Mouse (Mus musculus): ENCODE data around the gene Gm21915. TPM values are rescaled to one million over a fixed set of nuclear protein-coding genes. Genes with fewer than 3 reads are reported as not detected.

Gm21915 gene
- total and polyA plus RNA-seq, 2 experiments from 2014 or later = not detected

DNA sequence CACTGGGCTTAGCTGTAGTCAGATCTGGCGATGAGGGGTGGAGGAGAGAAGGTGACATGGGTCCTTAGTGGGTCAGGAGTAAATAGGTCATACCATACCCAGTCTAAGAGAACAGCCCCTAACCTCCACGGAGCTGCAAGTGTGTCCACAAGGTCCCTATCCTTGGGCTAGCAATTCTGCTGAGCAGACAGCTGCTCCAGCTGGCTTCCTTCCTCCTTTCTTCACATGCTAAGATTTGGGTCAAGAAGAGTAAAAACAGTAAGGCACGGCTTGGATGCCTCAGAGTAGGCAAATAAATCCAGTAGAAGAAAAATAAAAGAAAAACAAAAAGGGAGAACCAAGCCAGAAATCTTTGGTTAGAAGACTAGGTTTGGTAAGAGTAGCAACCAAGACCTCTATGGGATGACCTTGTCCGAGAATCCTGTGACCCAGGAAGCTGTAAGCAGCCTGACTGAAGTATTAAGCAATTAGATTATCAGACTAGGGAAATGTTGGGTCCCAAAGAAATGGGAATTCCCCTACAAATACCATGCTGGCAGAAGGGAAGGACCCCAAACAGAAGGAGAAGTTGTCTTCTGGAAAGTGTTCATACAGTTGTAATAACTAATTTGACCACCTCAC lies 19.1 kb upstream of the Gm21915 start:
- DNase-seq (ENCODE audit: low spot score) (no peak), ATAC-seq (ENCODE audit: low FRiP score) (no peak)
- WGBS = 90% methylated on average over 4 of the region's 4 CpGs
- TF ChIP-seq CTCF (IDR thresholded peaks at IDR 0.05) = no peak
- Histone ChIP-seq H3K27me3 (ENCODE audit: insufficient read depth, low read length) (no peaks in the 10 kb centered on the region), H3K4me1 (ENCODE audit: insufficient read depth, low read length) (no peaks in the 10 kb centered on the region), H3K9ac (replicated peaks; ENCODE audit: low read length, poor library complexity, severe bottlenecking) (no peak overlapping the region), H3K36me3 (ENCODE audit: insufficient read depth, low read length) (no peaks in the 10 kb centered on the region), H3K4me3 (ENCODE audit: low read depth, low read length) (no peak overlapping the region), H3K27ac (ENCODE audit: low read depth, low read length) (no peak overlapping the region), H3K4me2 (ENCODE audit: low read depth, low read length, poor library complexity, severe bottlenecking) (no peak overlapping the region), H3K9me3 (ENCODE audit: low read length) (no peaks in the 10 kb centered on the region)

DNA sequence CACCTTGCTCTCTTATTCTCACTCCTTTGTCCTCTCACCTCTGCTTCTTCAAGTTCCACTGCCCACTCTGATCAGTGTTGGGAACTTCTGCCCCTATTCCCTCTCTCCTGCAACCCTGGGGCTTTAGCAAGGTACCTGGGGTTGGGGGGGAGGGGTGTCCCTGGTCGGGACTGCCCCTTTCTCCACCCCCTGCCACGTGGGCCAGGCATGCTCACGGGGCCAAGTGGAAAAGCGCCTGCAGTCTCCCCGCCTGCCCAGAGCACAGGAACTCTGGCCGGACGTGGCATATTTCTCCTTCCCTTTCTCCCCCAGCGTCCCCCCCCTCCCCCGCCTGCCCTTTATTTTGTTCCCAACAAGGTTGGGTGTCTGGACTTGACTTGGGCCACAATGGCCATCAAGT lies 17.7 kb upstream of the Gm21915 start:
- no peak for DNase-seq (ENCODE audit: low spot score)
- 53% methylated on average over 9 of the region's 9 CpGs for WGBS
- H3K9me3 ChIP-seq (ENCODE audit: low read length) = no peaks in the 10 kb centered on the region
- H3K27ac ChIP-seq (ENCODE audit: low read depth, low read length) = no peak overlapping the region
- H3K27me3 ChIP-seq (ENCODE audit: insufficient read depth, low read length) = no peaks in the 10 kb centered on the region
- ATAC-seq (ENCODE audit: low FRiP score) = no peak
- TF ChIP-seq CTCF (IDR thresholded peaks at IDR 0.05) = no peak
- no peaks in the 10 kb centered on the region for H3K4me1 ChIP-seq (ENCODE audit: insufficient read depth, low read length)
- H3K4me3 ChIP-seq (ENCODE audit: low read depth, low read length) = no peak overlapping the region
- H3K4me2 ChIP-seq (ENCODE audit: low read depth, low read length, poor library complexity, severe bottlenecking) = no peak overlapping the region
- no peaks in the 10 kb centered on the region for H3K36me3 ChIP-seq (ENCODE audit: insufficient read depth, low read length)
- H3K9ac ChIP-seq (replicated peaks; ENCODE audit: low read length, poor library complexity, severe bottlenecking) = no peak overlapping the region

DNA sequence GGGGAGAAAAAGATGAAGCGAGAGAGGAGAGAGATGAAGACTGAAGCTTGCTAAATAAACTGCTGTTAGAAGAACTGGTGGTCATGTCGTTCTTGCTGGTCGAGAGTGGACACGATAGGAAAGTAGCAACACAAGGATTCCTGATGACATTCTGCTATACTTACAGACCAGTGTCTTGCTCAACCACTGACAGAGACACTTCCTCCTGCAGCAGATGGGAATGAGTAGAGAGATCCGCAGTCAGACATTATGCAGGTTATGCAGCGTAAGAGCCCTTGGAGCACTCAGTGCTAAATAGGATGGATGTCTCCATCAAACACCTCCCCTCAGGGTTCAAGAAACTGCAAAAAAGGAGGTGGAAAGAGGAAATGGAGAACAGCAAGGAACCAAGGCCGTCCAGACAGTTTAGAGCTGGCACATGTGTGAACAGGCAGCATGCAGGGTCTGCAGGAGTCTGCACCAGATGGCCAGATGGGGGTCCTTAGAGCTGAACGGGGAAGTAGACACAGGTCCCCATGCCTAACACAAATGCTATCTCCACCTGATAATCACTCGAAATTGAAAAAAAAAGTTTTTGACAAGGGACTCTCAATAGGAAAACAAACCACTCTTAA lies 4.1 kb upstream of the Gm21915 start:
- Histone ChIP-seq H3K4me2 (ENCODE audit: low read depth, low read length, poor library complexity, severe bottlenecking) (no peak overlapping the region), H3K27ac (ENCODE audit: low read depth, low read length) (no peak overlapping the region), H3K9me3 (ENCODE audit: low read length) (no peaks in the 10 kb centered on the region), H3K9ac (replicated peaks; ENCODE audit: low read length, poor library complexity, severe bottlenecking) (no peak overlapping the region), H3K4me1 (ENCODE audit: insufficient read depth, low read length) (peaks cover 1% of the 10 kb centered on the region; the same call in 1 of the 2 replicates), H3K36me3 (ENCODE audit: insufficient read depth, low read length) (no peaks in the 10 kb centered on the region), H3K4me3 (ENCODE audit: low read depth, low read length) (no peak overlapping the region), H3K27me3 (ENCODE audit: insufficient read depth, low read length) (no peaks in the 10 kb centered on the region)
- 79% methylated on average over 9 of the region's 9 CpGs for WGBS
- DNase-seq (ENCODE audit: low spot score) (no peak), ATAC-seq (ENCODE audit: low FRiP score) (no peak)
- TF ChIP-seq CTCF (IDR thresholded peaks at IDR 0.05) = no peak

DNA sequence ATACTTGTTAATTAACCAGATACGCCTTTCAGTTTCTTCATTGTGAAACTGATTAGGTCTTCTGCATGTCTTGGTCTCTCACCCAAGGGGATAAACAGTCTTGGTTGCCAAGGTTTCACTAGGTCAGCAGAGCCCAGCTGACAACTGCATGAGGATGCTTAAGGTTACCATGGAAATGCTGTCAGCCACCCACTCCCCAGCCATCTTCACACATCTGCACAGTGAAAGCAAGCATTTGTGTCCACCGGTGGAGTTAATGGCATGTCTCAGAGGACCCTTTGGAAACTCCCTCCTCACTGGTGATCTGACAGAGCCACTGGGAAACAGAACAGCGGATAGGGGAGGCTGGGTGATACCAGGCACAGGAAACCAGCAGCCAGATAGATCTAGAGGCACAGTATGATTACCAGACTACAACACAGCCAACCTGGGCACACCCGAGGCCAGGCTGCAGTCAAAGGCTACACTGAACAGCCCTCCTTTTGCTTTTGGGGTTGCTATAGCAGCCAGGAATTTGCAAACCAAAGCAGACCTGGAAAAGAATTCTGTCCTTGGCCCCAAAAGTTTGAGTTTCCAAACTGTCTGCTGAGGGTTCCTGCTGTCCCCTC lies 1.0 kb downstream of the Gm21915 start:
- Histone ChIP-seq H3K4me2 (ENCODE audit: low read depth, low read length, poor library complexity, severe bottlenecking) (no peak overlapping the region), H3K27me3 (ENCODE audit: insufficient read depth, low read length) (no peaks in the 10 kb centered on the region), H3K4me1 (ENCODE audit: insufficient read depth, low read length) (peaks cover 8% of the 10 kb centered on the region; the same call in 1 of the 2 replicates), H3K9ac (replicated peaks; ENCODE audit: low read length, poor library complexity, severe bottlenecking) (no peak overlapping the region), H3K9me3 (ENCODE audit: low read length) (no peaks in the 10 kb centered on the region), H3K27ac (ENCODE audit: low read depth, low read length) (peak overlapping the region; percentile 59), H3K36me3 (ENCODE audit: insufficient read depth, low read length) (no peaks in the 10 kb centered on the region), H3K4me3 (ENCODE audit: low read depth, low read length) (no peak overlapping the region)
- ATAC-seq (ENCODE audit: low FRiP score) = peak; percentile 78
- WGBS = 12% methylated on average over 4 of the region's 4 CpGs
- TF ChIP-seq CTCF (IDR thresholded peaks at IDR 0.05) = no peak
- DNase-seq (ENCODE audit: low spot score) = peak; percentile 59

DNA sequence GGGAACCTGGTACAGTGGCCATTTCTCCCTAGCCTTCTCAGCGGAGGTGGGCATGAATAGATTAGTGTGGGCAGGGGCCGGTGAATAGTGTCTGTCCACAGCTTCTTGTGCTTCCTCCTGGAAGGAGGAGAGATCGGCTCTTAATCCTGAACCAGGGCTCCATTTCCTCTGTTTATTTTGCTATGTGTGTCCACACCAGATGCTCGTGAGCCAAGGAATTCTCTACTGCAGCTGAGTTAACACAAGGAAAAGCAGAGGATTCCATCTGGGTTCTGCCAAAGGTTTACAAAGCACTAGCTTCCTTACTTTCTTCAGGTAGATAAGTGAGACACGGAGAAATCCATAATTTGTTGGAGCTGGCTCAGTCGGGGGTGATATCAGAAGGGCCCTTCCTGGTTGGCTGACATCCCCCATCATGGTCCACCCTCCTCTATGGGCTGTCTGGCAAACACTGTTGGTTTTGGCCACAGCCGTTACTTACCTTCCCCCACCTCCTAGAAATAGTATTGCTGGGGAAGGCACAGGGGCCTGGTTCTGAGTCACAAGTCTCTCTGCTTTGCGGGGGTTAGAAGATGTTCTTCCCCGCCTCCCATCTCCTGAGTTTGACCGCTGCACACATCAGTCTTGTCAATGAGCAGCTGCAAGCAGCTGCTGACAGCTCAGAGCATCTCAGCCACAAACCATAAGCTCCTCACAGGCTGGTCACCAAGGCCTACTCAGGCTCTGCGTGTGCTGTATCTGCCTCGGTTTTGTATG lies 5.0 kb downstream of the Gm21915 start:
- Histone ChIP-seq H3K4me2 (ENCODE audit: low read depth, low read length, poor library complexity, severe bottlenecking) (no peak overlapping the region), H3K27ac (ENCODE audit: low read depth, low read length) (no peak overlapping the region), H3K9me3 (ENCODE audit: low read length) (no peaks in the 10 kb centered on the region), H3K4me1 (ENCODE audit: insufficient read depth, low read length) (peaks cover 8% of the 10 kb centered on the region; the same call in 1 of the 2 replicates), H3K36me3 (ENCODE audit: insufficient read depth, low read length) (no peaks in the 10 kb centered on the region), H3K4me3 (ENCODE audit: low read depth, low read length) (no peak overlapping the region), H3K27me3 (ENCODE audit: insufficient read depth, low read length) (no peaks in the 10 kb centered on the region), H3K9ac (replicated peaks; ENCODE audit: low read length, poor library complexity, severe bottlenecking) (no peak overlapping the region; the same call in 1 of the 2 replicates)
- no peak for DNase-seq (ENCODE audit: low spot score)
- WGBS = 85% methylated on average over 12 of the region's 12 CpGs
- no peak for TF ChIP-seq CTCF (IDR thresholded peaks at IDR 0.05)
- ATAC-seq (ENCODE audit: low FRiP score) = no peak
